9 mouse cellular contexts compared by ENCODE assay signal in the genomic region with DNA sequence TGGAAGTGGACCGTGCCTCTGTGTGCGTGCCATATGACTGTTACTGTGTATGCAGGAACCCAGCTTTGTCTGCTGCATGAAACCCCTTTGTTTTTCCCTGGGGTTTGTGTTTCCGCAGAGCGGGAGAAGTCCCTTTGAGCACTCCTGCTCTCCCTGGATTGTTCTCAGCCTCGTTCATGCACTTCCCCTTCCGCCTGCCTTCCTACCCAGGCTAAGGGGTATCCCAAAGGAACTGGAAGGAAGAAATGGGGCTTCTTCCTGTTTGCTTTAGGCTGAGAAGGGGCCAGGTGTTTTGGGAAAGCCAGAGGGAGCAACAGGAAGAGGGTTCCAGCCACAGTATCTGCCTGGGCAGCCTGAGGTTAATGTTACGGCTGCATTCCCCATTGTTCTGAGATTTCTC. TPM values are rescaled to one million over a fixed set of nuclear protein-coding genes. Genes with fewer than 3 reads are reported as not detected.
A peak's percentile ranks its signal among the peaks of the same experiment; 100 is the strongest.
DNase-seq lines count a peak whose midpoint lies in the region; ATAC-seq lines count a peak whose summit lies in the region.
"Had no signal": no experiment of that assay in that cellular context is flagged by ENCODE, and none has a peak within 500 bp of the region (broad histone marks: within the 10 kb centered on the region; RNA-seq: fewer than 3 reads in every experiment).

No protein-coding gene starts in this region.

- DNase-seq in heart, adult 11 months: peak; percentile 93
- no peak for DNase-seq in heart, postnatal 14 days
- no peak for DNase-seq in neural tube, embryonic 11.5 days (ENCODE audit: low spot score)
- no peak for DNase-seq in neural tube, embryonic 10.5 days (ENCODE audit: extremely low spot score, low spot score)
- DNase-seq in limb, embryonic 10.5 days (ENCODE audit: low spot score): no peak
- no peak for DNase-seq in cerebellum, postnatal 25 days
- DNase-seq in left cerebral cortex, postnatal 10 days (ENCODE audit: extremely low spot score in 1 of 2, low spot score in 2 of 2): no peak
- DNase-seq: cerebellum, adult 11-12 months had no signal

- H3K9me3 ChIP-seq in neural tube, embryonic 11.5 days (ENCODE audit: control insufficient read depth, low read length): no peaks in the 10 kb centered on the region
- H3K9me3 ChIP-seq in limb, embryonic 10.5 days (replicated peaks): no peaks in the 10 kb centered on the region
- H3K9me3 ChIP-seq in stomach, embryonic 16.5 days (replicated peaks; ENCODE audit: control insufficient read depth, low read length): no peaks in the 10 kb centered on the region

- no peak overlapping the region for H3K4me3 ChIP-seq in neural tube, embryonic 11.5 days (ENCODE audit: low read depth, low read length)
- H3K4me3 ChIP-seq in limb, embryonic 10.5 days: peak overlapping the region; percentile 7; the same call in 1 of the 2 replicates
- no peak overlapping the region for H3K4me3 ChIP-seq in stomach, embryonic 16.5 days (replicated peaks; ENCODE audit: low read length)

- H3K4me1 ChIP-seq in neural tube, embryonic 11.5 days (ENCODE audit: control insufficient read depth, insufficient read depth, low read length): peaks cover 37% of the 10 kb centered on the region
- H3K4me1 ChIP-seq in limb, embryonic 10.5 days: peaks cover 49% of the 10 kb centered on the region
- H3K4me1 ChIP-seq in stomach, embryonic 16.5 days (ENCODE audit: control insufficient read depth, insufficient read depth, low read length): peaks cover 41% of the 10 kb centered on the region

- H3K36me3 ChIP-seq in neural tube, embryonic 11.5 days (ENCODE audit: control insufficient read depth, insufficient read depth, low read length): peaks cover 2% of the 10 kb centered on the region; the same call in 1 of the 2 replicates
- H3K36me3 ChIP-seq in limb, embryonic 10.5 days: peaks cover 60% of the 10 kb centered on the region
- no peaks in the 10 kb centered on the region for H3K36me3 ChIP-seq in stomach, embryonic 16.5 days (ENCODE audit: control insufficient read depth, insufficient read depth, low read length)

- H3K27ac ChIP-seq in neural tube, embryonic 11.5 days (ENCODE audit: low read depth, low read length): no peak overlapping the region
- H3K27ac ChIP-seq in limb, embryonic 10.5 days: 0 out of 2 replicates have a peak overlapping the region, but pooled peaks have one; percentile 21
- H3K27ac ChIP-seq in stomach, embryonic 16.5 days (ENCODE audit: low read length): peak overlapping the region; percentile 7; the same call in 1 of the 2 replicates

- H3K27me3 ChIP-seq in neural tube, embryonic 11.5 days (ENCODE audit: control insufficient read depth, insufficient read depth, low read length): no peaks in the 10 kb centered on the region
- no peaks in the 10 kb centered on the region for H3K27me3 ChIP-seq in limb, embryonic 10.5 days (ENCODE audit: low read depth, poor library complexity, severe bottlenecking)
- no peaks in the 10 kb centered on the region for H3K27me3 ChIP-seq in stomach, embryonic 16.5 days (ENCODE audit: control insufficient read depth, insufficient read depth, low read length)

- intact Hi-C loops in heart, postnatal 14 days (cut with DNase I): loop anchor here (2.0 kb wide), 1 partner anchor 13 kb away; no protein-coding TSS in a partner anchor
- intact Hi-C loops in left cerebral cortex, postnatal 10 days (cut with DNase I): no loop called here

- WGBS in neural tube, embryonic 11.5 days: 73% methylated on average over 7 of the region's 7 CpGs
- WGBS in limb, embryonic 10.5 days: 79% methylated on average over 7 of the region's 7 CpGs
- WGBS in stomach, embryonic 16.5 days: 69% methylated on average over 7 of the region's 7 CpGs

- peak overlapping the region; percentile 20; the same call in 1 of the 2 replicates for H3K4me2 ChIP-seq in neural tube, embryonic 11.5 days (ENCODE audit: low read depth)
- H3K4me2 ChIP-seq in stomach, embryonic 16.5 days (ENCODE audit: low read depth, low read length): no peak overlapping the region

- H3K9ac ChIP-seq in neural tube, embryonic 11.5 days (ENCODE audit: low read length): peak overlapping the region; percentile 35
- 0 out of 2 replicates have a peak overlapping the region, but pooled peaks have one; percentile 6 for H3K9ac ChIP-seq in stomach, embryonic 16.5 days (ENCODE audit: low read length)

- ATAC-seq in neural tube, embryonic 11.5 days (ENCODE audit: insufficient read depth, low FRiP score, low TSS enrichment): no peak
- ATAC-seq in stomach, embryonic 16.5 days (ENCODE audit: insufficient read depth, low FRiP score): no peak

RNA-seq across cellular contexts. Expression of a gene that starts 3.6 kb away (rescaled TPM):
- 10 to 100 TPM; 71.0 to 72.2 TPM for total RNA-seq in heart, postnatal 14 days (2021)
- polyA plus RNA-seq in neural tube, embryonic 11.5 days (2014; fragmentation: Nextera tagmentation; extraction: Ambion mirVana): 61.0 and 72.0 TPM in 2 replicates
- 39.8 and 42.7 TPM in 2 replicates for polyA plus RNA-seq in limb, embryonic 10.5 days (2016; fragmentation: Nextera tagmentation; extraction: Ambion mirVana)
- polyA plus RNA-seq in stomach, embryonic 16.5 days (2015; fragmentation: Nextera tagmentation; extraction: Ambion mirVana): 13.0 and 14.7 TPM in 2 replicates
- 100 to 1,000 TPM; 488 to 490 TPM for total RNA-seq in left cerebral cortex, postnatal 10 days (2021)

RNA-seq across cellular contexts. Expression of a gene that starts 8.0 kb away (rescaled TPM):
- total RNA-seq in heart, postnatal 14 days (2021): 10 to 100 TPM in 1 of 2 experiments, 1 to 10 TPM in 1; 9.2 to 10.9 TPM
- polyA plus RNA-seq in neural tube, embryonic 11.5 days (2014; fragmentation: Nextera tagmentation; extraction: Ambion mirVana): 31.5 and 33.1 TPM in 2 replicates
- polyA plus RNA-seq in limb, embryonic 10.5 days (2016; fragmentation: Nextera tagmentation; extraction: Ambion mirVana): 22.1 and 24.2 TPM in 2 replicates
- 23.5 and 27.0 TPM in 2 replicates for polyA plus RNA-seq in stomach, embryonic 16.5 days (2015; fragmentation: Nextera tagmentation; extraction: Ambion mirVana)
- total RNA-seq in left cerebral cortex, postnatal 10 days (2021): 10 to 100 TPM; 29.1 to 29.4 TPM

RNA-seq across cellular contexts. Expression of a gene that starts 10.5 kb away (rescaled TPM):
- total RNA-seq in heart, postnatal 14 days (2021): 100 to 1,000 TPM; 239 to 243 TPM
- polyA plus RNA-seq in neural tube, embryonic 11.5 days (2014; fragmentation: Nextera tagmentation; extraction: Ambion mirVana): 89.7 and 93.7 TPM in 2 replicates
- polyA plus RNA-seq in limb, embryonic 10.5 days (2016; fragmentation: Nextera tagmentation; extraction: Ambion mirVana): 101 and 118 TPM in 2 replicates
- 93.4 and 94.4 TPM in 2 replicates for polyA plus RNA-seq in stomach, embryonic 16.5 days (2015; fragmentation: Nextera tagmentation; extraction: Ambion mirVana)
- 100 to 1,000 TPM in 1 of 2 experiments, 10 to 100 TPM in 1; 96.6 to 105 TPM for total RNA-seq in left cerebral cortex, postnatal 10 days (2021)

RNA-seq across cellular contexts. Expression of a gene that starts 32.0 kb away (rescaled TPM):
- total RNA-seq in heart, postnatal 14 days (2021): 10 to 100 TPM; 41.3 to 51.5 TPM
- 18.0 and 18.1 TPM in 2 replicates for polyA plus RNA-seq in neural tube, embryonic 11.5 days (2014; fragmentation: Nextera tagmentation; extraction: Ambion mirVana)
- polyA plus RNA-seq in limb, embryonic 10.5 days (2016; fragmentation: Nextera tagmentation; extraction: Ambion mirVana): 33.7 and 43.9 TPM in 2 replicates
- 46.5 and 51.8 TPM in 2 replicates for polyA plus RNA-seq in stomach, embryonic 16.5 days (2015; fragmentation: Nextera tagmentation; extraction: Ambion mirVana)
- total RNA-seq in left cerebral cortex, postnatal 10 days (2021): 10 to 100 TPM; 24.6 to 27.6 TPM

RNA-seq across cellular contexts. Expression of a gene that starts 32.3 kb away (rescaled TPM):
- 10 to 100 TPM; 22.5 to 23.4 TPM for total RNA-seq in heart, postnatal 14 days (2021)
- 59.1 and 64.9 TPM in 2 replicates for polyA plus RNA-seq in neural tube, embryonic 11.5 days (2014; fragmentation: Nextera tagmentation; extraction: Ambion mirVana)
- 37.2 and 48.5 TPM in 2 replicates for polyA plus RNA-seq in limb, embryonic 10.5 days (2016; fragmentation: Nextera tagmentation; extraction: Ambion mirVana)
- polyA plus RNA-seq in stomach, embryonic 16.5 days (2015; fragmentation: Nextera tagmentation; extraction: Ambion mirVana): 44.9 TPM in 2 replicates
- 100 to 1,000 TPM; 148 to 150 TPM for total RNA-seq in left cerebral cortex, postnatal 10 days (2021)
